In the genomic region with DNA sequence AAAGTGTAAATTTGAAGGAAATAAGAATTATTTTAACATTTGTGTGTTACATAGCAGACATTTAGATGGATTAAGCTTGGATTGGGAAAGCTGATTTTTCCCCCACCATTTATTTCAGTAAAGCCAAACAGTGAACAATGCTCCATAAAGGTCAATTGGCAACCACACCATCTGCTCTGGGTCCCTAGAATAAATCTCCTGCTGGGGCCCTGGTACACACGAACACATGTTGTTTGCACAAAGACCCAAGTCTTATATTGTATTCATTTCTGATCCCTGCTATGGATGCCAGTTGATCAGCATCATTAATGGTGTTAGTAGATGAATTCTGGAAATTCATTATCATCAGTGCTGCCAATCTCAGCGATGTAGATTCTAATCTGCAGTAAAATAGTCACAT, we compare ENCODE assay signal across 19 mouse cellular contexts.
DNase-seq lines count a peak whose midpoint lies in the region; ATAC-seq lines count a peak whose summit lies in the region.
"Had no signal": no experiment of that assay in that cellular context is flagged by ENCODE, and none has a peak within 500 bp of the region (broad histone marks: within the 10 kb centered on the region; RNA-seq: fewer than 3 reads in every experiment).

No protein-coding gene starts in this region.

- no peak overlapping the region for H3K9ac ChIP-seq in midbrain, embryonic 12.5 days (replicated peaks)
- no peak overlapping the region for H3K9ac ChIP-seq in midbrain, embryonic 15.5 days
- H3K9ac ChIP-seq: embryonic facial prominence, embryonic 12.5 days; forebrain, embryonic 13.5 days; heart, embryonic 12.5 days; hindbrain, embryonic 13.5 days; intestine, embryonic 15.5 days; kidney, embryonic 15.5 days; liver, embryonic 14.5 days; stomach, embryonic 15.5 days had no signal

- peak; percentile 58; the same call in 1 of the 2 replicates for ATAC-seq in midbrain, embryonic 12.5 days (ENCODE audit: low FRiP score, low read depth)
- no peak for ATAC-seq in midbrain, embryonic 15.5 days (replicated peaks)
- ATAC-seq: forebrain, embryonic 13.5 days; intestine, embryonic 15.5 days had no signal

- H3K9me3 ChIP-seq in midbrain, embryonic 12.5 days = no peaks in the 10 kb centered on the region
- H3K9me3 ChIP-seq in midbrain, embryonic 15.5 days = no peaks in the 10 kb centered on the region
- H3K9me3 ChIP-seq: embryonic facial prominence, embryonic 12.5 days; forebrain, embryonic 13.5 days; heart, embryonic 12.5 days; hindbrain, embryonic 13.5 days; intestine, embryonic 15.5 days; kidney, embryonic 15.5 days; stomach, embryonic 15.5 days had no signal

- intact Hi-C loops in left cerebral cortex, postnatal 36 days (cut with DNase I) = no loop called here

- DNase-seq in cerebellum, adult 18-20 months = peak; percentile 17 to 28
- peak; percentile 35 to 61 for DNase-seq in cerebellum, postnatal 25 days
- no peak for DNase-seq in adrenal gland, adult 18-20 months (ENCODE audit: low spot score in 2 of 2)
- DNase-seq in ovary, adult 18-20 months (ENCODE audit: low spot score) = no peak
- no peak for DNase-seq in left cerebral cortex, postnatal 36 days (ENCODE audit: low spot score in 2 of 2)
- DNase-seq: heart, adult 11 months; heart, postnatal 14 days; thymus, adult 2 months had no signal

- H3K4me3 ChIP-seq in midbrain, embryonic 12.5 days = no peak overlapping the region
- H3K4me3 ChIP-seq in midbrain, embryonic 15.5 days = no peak overlapping the region
- H3K4me3 ChIP-seq: embryonic facial prominence, embryonic 12.5 days; erythroblast, embryonic 14.5 days; forebrain, embryonic 13.5 days; heart, embryonic 12.5 days; hindbrain, embryonic 13.5 days; intestine, embryonic 15.5 days; kidney, embryonic 15.5 days; stomach, embryonic 15.5 days had no signal

- H3K36me3 ChIP-seq in midbrain, embryonic 12.5 days = no peaks in the 10 kb centered on the region
- no peaks in the 10 kb centered on the region for H3K36me3 ChIP-seq in midbrain, embryonic 15.5 days (replicated peaks)
- H3K36me3 ChIP-seq: embryonic facial prominence, embryonic 12.5 days; heart, embryonic 12.5 days; hindbrain, embryonic 13.5 days; intestine, embryonic 15.5 days; kidney, embryonic 15.5 days; stomach, embryonic 15.5 days had no signal

- H3K27ac ChIP-seq in midbrain, embryonic 12.5 days (replicated peaks) = no peak overlapping the region
- H3K27ac ChIP-seq in midbrain, embryonic 15.5 days = no peak overlapping the region
- H3K27ac ChIP-seq: embryonic facial prominence, embryonic 12.5 days; forebrain, embryonic 13.5 days; hindbrain, embryonic 13.5 days; intestine, embryonic 15.5 days; kidney, embryonic 15.5 days; liver, embryonic 14.5 days; stomach, embryonic 15.5 days had no signal

- no peaks in the 10 kb centered on the region for H3K27me3 ChIP-seq in midbrain, embryonic 12.5 days
- H3K27me3 ChIP-seq in midbrain, embryonic 15.5 days (replicated peaks) = no peaks in the 10 kb centered on the region
- H3K27me3 ChIP-seq: embryonic facial prominence, embryonic 12.5 days; forebrain, embryonic 13.5 days; heart, embryonic 12.5 days; hindbrain, embryonic 13.5 days; intestine, embryonic 15.5 days; kidney, embryonic 15.5 days; stomach, embryonic 15.5 days had no signal

- no peaks in the 10 kb centered on the region for H3K4me1 ChIP-seq in midbrain, embryonic 12.5 days
- no peaks in the 10 kb centered on the region for H3K4me1 ChIP-seq in midbrain, embryonic 15.5 days
- H3K4me1 ChIP-seq: embryonic facial prominence, embryonic 12.5 days; forebrain, embryonic 13.5 days; heart, embryonic 12.5 days; hindbrain, embryonic 13.5 days; intestine, embryonic 15.5 days; kidney, embryonic 15.5 days; stomach, embryonic 15.5 days had no signal

- H3K4me2 ChIP-seq in midbrain, embryonic 12.5 days (replicated peaks) = no peak overlapping the region
- no peak overlapping the region for H3K4me2 ChIP-seq in midbrain, embryonic 15.5 days
- H3K4me2 ChIP-seq: embryonic facial prominence, embryonic 12.5 days; forebrain, embryonic 13.5 days; heart, embryonic 12.5 days; hindbrain, embryonic 13.5 days; intestine, embryonic 15.5 days; kidney, embryonic 15.5 days; stomach, embryonic 15.5 days had no signal

- WGBS in midbrain, embryonic 12.5 days = 37% methylated on average over 2 of the region's 2 CpGs
- WGBS in midbrain, embryonic 15.5 days = 40% methylated on average over 2 of the region's 2 CpGs

Comparison
In these comparisons a context has a peak if more than half of its experiments do, and no peak if none do; other contexts are left out.
1. DNase-seq: peak in cerebellum, adult 18-20 months (2 of 2) and cerebellum, postnatal 25 days (2 of 2); none in adrenal gland, adult 18-20 months (0 of 2), ovary, adult 18-20 months (single experiment) and left cerebral cortex, postnatal 36 days (0 of 2).